Mouse (Mus musculus) limb, embryonic 13.5 days (tissue): ENCODE results near the gene Papolb. TPM values are rescaled to one million over a fixed set of nuclear protein-coding genes. Genes with fewer than 3 reads are reported as not detected.
A peak's percentile ranks its signal among the peaks of the same experiment; 100 is the strongest.

Experiments
- ATAC-seq: fragments of 200-750 bp; cut with Nextera tagmentation; 2 replicates; pipeline ENCODE4 v1.8.0; 2017; ENCODE audit warnings: low read depth, moderate number of reproducible peaks, moderate TSS enrichment; ENCODE audit not compliant: low FRiP score
- H3K27ac ChIP-seq: fragments of 300-500 bp; sonication (generic); 2 replicates; pipeline ENCODE4 v1.5.1; 2015; ENCODE audit warnings: inconsistent platforms, mild to moderate bottlenecking, moderate library complexity
- H3K27me3 ChIP-seq: fragments of 300-500 bp; sonication (generic); 2 replicates; pipeline ENCODE4 v1.6.1; 2015; ENCODE audit warnings: mild to moderate bottlenecking, inconsistent platforms
- H3K36me3 ChIP-seq: fragments of 300-500 bp; sonication (generic); 2 replicates; pipeline ENCODE4 v1.6.1; 2015; ENCODE audit warnings: inconsistent platforms, mild to moderate bottlenecking, moderate library complexity
- H3K4me1 ChIP-seq: fragments of 300-500 bp; sonication (generic); 2 replicates; pipeline ENCODE4 v1.6.1; 2015; ENCODE audit warnings: inconsistent platforms
- H3K4me2 ChIP-seq: fragments of 300-500 bp; sonication (generic); replicated peaks from 2 replicates; pipeline ENCODE4 v1.6.1; 2015; ENCODE audit warnings: inconsistent platforms, mild to moderate bottlenecking, moderate library complexity
- H3K4me3 ChIP-seq: fragments of 300-500 bp; sonication (generic); 2 replicates; pipeline ENCODE4 v1.5.1; 2015; ENCODE audit warnings: moderate library complexity, mild to moderate bottlenecking, inconsistent platforms
- H3K9ac ChIP-seq: fragments of 300-500 bp; sonication (generic); 2 replicates; pipeline ENCODE4 v1.6.1; 2015; ENCODE audit warnings: mild to moderate bottlenecking, inconsistent platforms
- H3K9me3 ChIP-seq: fragments of 300-500 bp; sonication (generic); 2 replicates; pipeline ENCODE4 v1.6.1; 2016; ENCODE audit warnings: inconsistent platforms
- WGBS: fragments of 180-500 bp; shearing (Covaris S2); methylation state at CpG from one replicate; pipeline ENCODE4 v1.1.7; 2015; 5-methylcytosine and 5-hydroxymethylcytosine counted together
- polyA plus RNA-seq: library from polyadenylated mRNA; unstranded; fragments of >200 nt; fragmentation: Nextera tagmentation; extraction: Ambion mirVana; gene quantifications from 2 replicates; pipeline ENCODE4 v1.2.1, GENCODE M21; 2015

Papolb gene
- polyA plus RNA-seq, 1 experiment from 2014 or later = 0.15 TPM

DNA sequence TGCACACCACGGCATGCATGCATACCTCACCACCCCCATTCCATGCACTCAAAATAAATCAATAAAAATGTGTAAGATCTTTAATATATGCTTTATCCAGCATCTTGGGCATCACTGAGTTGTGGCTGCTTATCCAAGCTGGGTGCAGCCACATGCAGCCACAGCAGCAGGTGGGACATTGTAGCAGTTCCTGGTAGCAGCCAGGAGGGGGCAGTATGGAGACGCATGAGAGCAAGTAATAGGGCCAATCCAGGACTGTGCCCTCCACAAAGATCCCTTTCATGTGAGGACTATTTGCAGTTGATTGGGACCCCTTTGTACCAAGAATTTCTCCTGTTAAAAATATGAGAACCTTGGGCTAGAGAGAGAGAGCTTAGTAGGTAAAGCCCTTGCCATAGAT lies 47.4 kb downstream of the Papolb start:
- H3K27ac ChIP-seq = no peak overlapping the region
- no peaks in the 10 kb centered on the region for H3K9me3 ChIP-seq
- peaks cover 6% of the 10 kb centered on the region; the same call in 1 of the 2 replicates for H3K4me1 ChIP-seq
- H3K27me3 ChIP-seq = no peaks in the 10 kb centered on the region
- no peak overlapping the region for H3K9ac ChIP-seq
- WGBS = 55% methylated on average over 2 of the region's 2 CpGs
- H3K4me2 ChIP-seq = no peak overlapping the region
- ATAC-seq = no peak
- H3K4me3 ChIP-seq = no peak overlapping the region
- no peaks in the 10 kb centered on the region for H3K36me3 ChIP-seq

DNA sequence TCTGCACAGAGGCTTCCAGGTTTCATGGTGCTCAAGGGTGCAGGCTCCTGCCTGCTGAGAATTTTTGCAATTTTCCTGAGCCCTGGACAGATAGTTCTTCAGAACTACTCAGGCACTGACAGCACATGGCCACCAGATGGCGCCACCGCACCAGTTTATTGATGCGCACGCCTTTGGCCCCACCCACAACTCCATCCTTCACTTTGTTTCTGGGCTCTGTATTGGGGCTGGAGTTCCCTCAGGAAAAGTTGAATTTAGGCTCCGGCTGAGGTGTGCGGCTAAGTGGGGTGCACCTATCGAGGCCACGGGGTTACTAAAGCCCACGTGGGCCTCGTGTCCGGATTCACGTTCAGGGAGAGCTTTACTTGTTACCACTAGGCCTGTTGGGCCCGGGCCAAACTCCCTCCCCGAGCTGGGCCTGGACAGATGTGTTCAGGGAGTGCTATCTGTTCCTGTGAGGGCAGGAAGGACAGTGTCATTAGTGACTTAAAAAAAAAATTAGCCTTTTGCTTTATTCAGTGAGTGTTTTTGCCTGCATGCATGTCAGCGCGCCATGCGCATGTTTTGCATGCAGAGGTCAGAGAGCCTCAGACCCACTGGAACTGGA lies 50.9 kb downstream of the Papolb start:
- Histone ChIP-seq H3K4me3 (peak overlapping the region; percentile 25), H3K9ac (peak overlapping the region; percentile 45; the same call in 1 of the 2 replicates), H3K4me2 (peak overlapping the region; percentile 53)

DNA sequence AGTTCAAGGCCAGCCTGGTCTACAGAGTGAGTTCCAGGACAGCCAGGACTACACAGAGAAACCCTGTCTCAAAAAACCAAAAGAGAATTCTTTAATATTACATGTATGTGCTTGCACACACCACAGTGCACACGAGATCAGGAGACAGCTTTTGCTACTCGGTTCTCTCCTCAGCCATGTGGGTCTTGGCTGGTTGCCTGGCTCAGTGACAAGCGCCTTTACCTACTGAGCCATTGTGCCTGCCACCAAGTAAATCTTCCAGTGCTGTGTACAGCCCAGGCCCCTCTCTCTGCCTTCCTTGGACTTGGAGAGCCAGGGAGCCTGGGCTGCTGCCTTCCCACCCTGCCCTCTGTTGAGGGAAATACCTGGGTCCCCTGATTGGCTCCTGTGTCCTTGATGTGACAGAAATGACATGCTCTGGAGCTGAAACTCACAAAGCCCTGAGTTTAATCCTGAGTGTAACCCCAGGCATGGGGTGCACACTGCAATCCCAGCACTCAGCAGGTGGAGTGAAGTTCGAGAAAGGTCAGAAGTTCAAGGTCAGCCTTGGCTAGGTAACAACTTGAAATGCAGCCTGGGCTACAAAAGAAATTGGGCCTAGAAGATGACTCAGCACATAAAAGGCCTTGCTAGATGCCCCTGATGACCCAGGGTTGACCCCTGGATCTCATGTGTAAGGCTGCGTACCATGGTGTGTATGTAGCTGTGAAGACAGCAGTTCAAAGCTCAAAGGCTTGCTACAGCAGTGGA lies 51.8 kb downstream of the Papolb start:
- no peak overlapping the region for H3K27ac ChIP-seq
- no peak overlapping the region for H3K9ac ChIP-seq
- no peaks in the 10 kb centered on the region for H3K9me3 ChIP-seq
- ATAC-seq = no peak
- 84% methylated on average over 5 of the region's 5 CpGs for WGBS
- H3K36me3 ChIP-seq = peaks cover 9% of the 10 kb centered on the region; the same call in 1 of the 2 replicates
- no peak overlapping the region for H3K4me3 ChIP-seq
- 0 out of 2 replicates have a peak, but pooled peaks cover 6% of the 10 kb centered on the region for H3K4me1 ChIP-seq
- H3K27me3 ChIP-seq = no peaks in the 10 kb centered on the region
- H3K4me2 ChIP-seq = no peak overlapping the region

More for the DNA sequence above, 50.9 kb downstream of the Papolb start:
- peak; percentile 66 for ATAC-seq
- Histone ChIP-seq H3K27me3 (no peaks in the 10 kb centered on the region), H3K4me1 (0 out of 2 replicates have a peak, but pooled peaks cover 6% of the 10 kb centered on the region), H3K36me3 (peaks cover 9% of the 10 kb centered on the region; the same call in 1 of the 2 replicates), H3K9me3 (no peaks in the 10 kb centered on the region), H3K27ac (no peak overlapping the region)
- WGBS = 28% methylated on average over 17 of the region's 17 CpGs

DNA sequence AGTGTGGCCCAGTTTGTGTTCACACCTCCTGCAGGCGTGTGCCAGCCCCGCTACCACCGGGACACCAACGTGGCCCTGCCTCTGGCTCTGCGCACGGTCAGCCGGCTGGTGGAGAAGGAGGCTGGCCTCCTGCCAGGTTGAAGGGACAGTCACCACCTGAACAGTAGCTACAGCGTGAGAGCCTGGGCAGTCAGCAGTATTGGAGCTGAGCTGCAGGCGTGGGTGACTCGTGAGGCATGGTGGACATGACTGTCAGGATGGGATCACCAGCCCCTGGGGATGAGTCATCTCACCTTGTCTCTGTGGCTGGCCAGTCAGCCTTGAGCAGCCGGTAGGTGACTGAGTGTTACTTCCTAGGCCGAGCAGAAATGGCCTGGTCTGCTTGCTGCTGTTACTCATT lies 52.5 kb downstream of the Papolb start:
- H3K9me3 ChIP-seq = no peaks in the 10 kb centered on the region
- no peaks in the 10 kb centered on the region for H3K27me3 ChIP-seq
- no peak overlapping the region for H3K9ac ChIP-seq
- H3K4me1 ChIP-seq = 0 out of 2 replicates have a peak, but pooled peaks cover 6% of the 10 kb centered on the region
- H3K36me3 ChIP-seq = peaks cover 10% of the 10 kb centered on the region; the same call in 1 of the 2 replicates
- ATAC-seq = no peak
- H3K27ac ChIP-seq = no peak overlapping the region
- H3K4me2 ChIP-seq = no peak overlapping the region
- H3K4me3 ChIP-seq = no peak overlapping the region
- 84% methylated on average over 12 of the region's 12 CpGs for WGBS

Other genes with a start within 250 kb of the Papolb start
- 6.3 and 6.6 TPM in 2 replicates for gene Foxk1, start 128.6 kb downstream of the Papolb start, polyA plus RNA-seq
- 7.9 and 8.1 TPM in 2 replicates for gene Ap5z1, start 66.1 kb downstream of the Papolb start, polyA plus RNA-seq
- gene Radil, start 21.0 kb upstream of the Papolb start, polyA plus RNA-seq = 4.3 and 4.8 TPM in 2 replicates
- 2.1 and 2.2 TPM in 2 replicates for gene Mmd2, start 78.7 kb upstream of the Papolb start, polyA plus RNA-seq
- 50.0 and 53.1 TPM in 2 replicates for gene Wipi2, start 97.6 kb upstream of the Papolb start, polyA plus RNA-seq
- gene Slc29a4, start 162.4 kb upstream of the Papolb start, polyA plus RNA-seq = 9.0 and 10.6 TPM in 2 replicates